Mouse (Mus musculus): ENCODE data around the gene Baz2a. TPM values are rescaled to one million over a fixed set of nuclear protein-coding genes. Genes with fewer than 3 reads are reported as not detected.

Gene Baz2a
- 47.7 TPM for polyA plus RNA-seq (2017; shearing (Covaris generic))

GRCm38 (mm10) chr10:128091564-128092505, at the start of gene Baz2a:
Baz2a (plus strand) TSS chr10:128091577.

GRCm38 (mm10) chr10:128058601-128059151, 32.7 kb upstream of the Baz2a start, which contains the start of gene Ptges3:
Ptges3 (plus strand) TSS chr10:128058954.

GRCm38 (mm10) chr10:128082880-128083421, 8.4 kb upstream of the Baz2a start, which contains the start of gene Atp5b:
Atp5b (plus strand) TSS chr10:128083273.

Other genes starting within 250 kb of the Baz2a start
- not detected for gene Rdh19, start 241.6 kb upstream of the Baz2a start, polyA plus RNA-seq (2017; shearing (Covaris generic))
- gene Rdh16f2, start 225.1 kb upstream of the Baz2a start, polyA plus RNA-seq (2017; shearing (Covaris generic)): not detected
- 0.40 TPM for gene Rdh7, start 202.8 kb upstream of the Baz2a start, polyA plus RNA-seq (2017; shearing (Covaris generic))
- gene Sdr9c7, start 193.1 kb upstream of the Baz2a start, polyA plus RNA-seq (2017; shearing (Covaris generic)): not detected
- not detected for gene Hsd17b6, start 84.0 kb upstream of the Baz2a start, polyA plus RNA-seq (2017; shearing (Covaris generic))
- gene Prim1, start 76.4 kb upstream of the Baz2a start, polyA plus RNA-seq (2017; shearing (Covaris generic)): 16.9 TPM
- 411 TPM for gene Naca, start 56.0 kb upstream of the Baz2a start, polyA plus RNA-seq (2017; shearing (Covaris generic))
- gene Ptges3, start 32.6 kb upstream of the Baz2a start, polyA plus RNA-seq (2017; shearing (Covaris generic)): 185 TPM
- gene Atp5b, start 8.3 kb upstream of the Baz2a start, polyA plus RNA-seq (2017; shearing (Covaris generic)): 1,063 TPM
- 32.2 TPM for gene Rbms2, start 88.7 kb downstream of the Baz2a start, polyA plus RNA-seq (2017; shearing (Covaris generic))
- gene Gls2, start 102.9 kb downstream of the Baz2a start, polyA plus RNA-seq (2017; shearing (Covaris generic)): 2.5 TPM
- 14.4 TPM for gene Spryd4, start 120.2 kb downstream of the Baz2a start, polyA plus RNA-seq (2017; shearing (Covaris generic))
- gene Mip, start 134.3 kb downstream of the Baz2a start, polyA plus RNA-seq (2017; shearing (Covaris generic)): not detected
- 11.1 TPM for gene Timeless, start 140.5 kb downstream of the Baz2a start, polyA plus RNA-seq (2017; shearing (Covaris generic))
- not detected for gene Apon, start 162.5 kb downstream of the Baz2a start, polyA plus RNA-seq (2017; shearing (Covaris generic))
- 0.30 TPM for gene Apof, start 177.1 kb downstream of the Baz2a start, polyA plus RNA-seq (2017; shearing (Covaris generic))
- gene Stat2, start 179.0 kb downstream of the Baz2a start, polyA plus RNA-seq (2017; shearing (Covaris generic)): 32.4 TPM
- gene Il23a, start 207.2 kb downstream of the Baz2a start, polyA plus RNA-seq (2017; shearing (Covaris generic)): 0.51 TPM
- gene Pan2, start 211.8 kb downstream of the Baz2a start, polyA plus RNA-seq (2017; shearing (Covaris generic)): 35.2 TPM
- 24.1 TPM for gene Cnpy2, start 230.9 kb downstream of the Baz2a start, polyA plus RNA-seq (2017; shearing (Covaris generic))
- 107 TPM for gene Cs, start 246.2 kb downstream of the Baz2a start, polyA plus RNA-seq (2017; shearing (Covaris generic))

Measured in effector memory CD4-positive, alpha-beta T cell, adult 7 months (primary cell).